Mouse (Mus musculus) MEL (cell line): ENCODE results near the gene Wdr89.

Experiments used
- CHD2 ChIP-seq: IDR thresholded peaks from 2 replicates; pipeline ENCODE4 v1.6.1; 2011; ENCODE audit warnings: low read length, improper control_type of control experiment
- CTCF ChIP-seq, 3 experiments: IDR thresholded peaks in 2 of 3; conservative IDR thresholded peaks in 1 of 3; 2 replicates each; pipeline ENCODE4 v1.5.1; 2011 to 2012; ENCODE audit warnings: low read length in 3 of 3, low read depth in 2 of 3, mild to moderate bottlenecking in 2 of 3, improper control_type of control experiment in 1 of 3, inconsistent platforms in 1 of 3, mixed read lengths in 1 of 3, moderate library complexity in 1 of 3; ENCODE audit not compliant: control insufficient read depth in 1 of 3, insufficient read depth in 1 of 3, poor library complexity in 1 of 3, severe bottlenecking in 1 of 3
- E2F4 ChIP-seq: IDR thresholded peaks from 2 replicates; pipeline ENCODE4 v1.6.1; 2011; ENCODE audit warnings: low read depth, low read length, improper control_type of control experiment, borderline replicate concordance
- ELF1 ChIP-seq: IDR thresholded peaks from 2 replicates; pipeline ENCODE4 v1.6.1; 2014; ENCODE audit warnings: low read depth, mild to moderate bottlenecking, inconsistent platforms, low read length, improper control_type of control experiment, moderate library complexity
- EP300 ChIP-seq, 2 experiments: IDR thresholded peaks; 2 replicates each; pipeline ENCODE4 v1.6.1; 2011; ENCODE audit warnings: improper control_type of control experiment in 2 of 2, low read length in 2 of 2, low read depth in 1 of 2, mild to moderate bottlenecking in 1 of 2
- GABPA ChIP-seq: IDR thresholded peaks from 2 replicates; pipeline ENCODE4 v1.6.1; 2012; ENCODE audit warnings: low read depth, mild to moderate bottlenecking, inconsistent platforms, low read length, improper control_type of control experiment, moderate library complexity
- MXI1 ChIP-seq: IDR thresholded peaks from 2 replicates; pipeline ENCODE4 v1.6.1; 2011; ENCODE audit warnings: mild to moderate bottlenecking, low read depth, low read length, improper control_type of control experiment
- NRF1 ChIP-seq: IDR thresholded peaks from 2 replicates; pipeline ENCODE4 v1.6.1; 2014; ENCODE audit warnings: low read depth, mild to moderate bottlenecking, inconsistent platforms, low read length, improper control_type of control experiment, moderate library complexity; ENCODE audit not compliant: poor library complexity, insufficient read depth, severe bottlenecking
- POLR2A ChIP-seq, 2 experiments: IDR thresholded peaks; 2 replicates each; pipeline ENCODE4 v1.6.1; 2011 to 2012; ENCODE audit warnings: low read length in 2 of 2, mild to moderate bottlenecking in 2 of 2, control low read depth in 1 of 2, improper control_type of control experiment in 1 of 2, low read depth in 1 of 2, moderate library complexity in 1 of 2; ENCODE audit not compliant: control insufficient read depth in 1 of 2, insufficient read depth in 1 of 2, poor library complexity in 1 of 2
- SIN3A ChIP-seq: IDR thresholded peaks from 2 replicates; pipeline ENCODE4 v1.6.1; 2012; ENCODE audit warnings: low read length, improper control_type of control experiment, inconsistent platforms
- TBP ChIP-seq: IDR thresholded peaks from 2 replicates; pipeline ENCODE4 v1.8.0; 2011; ENCODE audit warnings: low read depth, low read length, improper control_type of control experiment
- TCF12 ChIP-seq: IDR thresholded peaks from 2 replicates; pipeline ENCODE4 v1.6.1; 2014; ENCODE audit warnings: low read depth, mild to moderate bottlenecking, inconsistent platforms, low read length, improper control_type of control experiment, moderate library complexity
- UBTF ChIP-seq: IDR thresholded peaks from 2 replicates; pipeline ENCODE4 v1.6.1; 2012; ENCODE audit warnings: low read depth, mild to moderate bottlenecking, inconsistent platforms, low read length, improper control_type of control experiment, moderate library complexity, borderline replicate concordance; ENCODE audit not compliant: insufficient read depth
- USF1 ChIP-seq: IDR thresholded peaks from 2 replicates; pipeline ENCODE4 v1.6.1; 2014; ENCODE audit warnings: low read depth, mild to moderate bottlenecking, inconsistent platforms, low read length, improper control_type of control experiment, moderate library complexity

GRCm38 (mm10) chr12:75583776-75584175 is 85.6 kb downstream of the Wdr89 start:
- TF ChIP-seq EP300 (IDR thresholded peaks at IDR 0.05; ENCODE audit: low read depth in 1 of 2, low read length in 2 of 2) (no peak), CHD2 (no peak), NRF1 (no peak), UBTF (no peak), CTCF (IDR thresholded peaks at IDR 0.05 in 2 of 3, conservative IDR thresholded peaks at IDR 0.05 in 1 of 3; ENCODE audit: control insufficient read depth in 1 of 3, insufficient read depth in 1 of 3, low read depth in 2 of 3, low read length in 3 of 3, poor library complexity in 1 of 3, severe bottlenecking in 1 of 3) (no peak), TBP (no peak), ELF1 (no peak), POLR2A (IDR thresholded peaks at IDR 0.05; ENCODE audit: control insufficient read depth in 1 of 2, insufficient read depth in 1 of 2, low read depth in 1 of 2, low read length in 2 of 2, poor library complexity in 1 of 2) (no peak), GABPA (no peak), MXI1 (no peak), SIN3A (no peak), TCF12 (no peak), USF1 (no peak), E2F4 (no peak)
